Mouse (Mus musculus): ENCODE results near the gene Arhgef3. TPM values are rescaled to one million over a fixed set of nuclear protein-coding genes. Genes with fewer than 3 reads are reported as not detected.
A peak's percentile ranks its signal among the peaks of the same experiment; 100 is the strongest.

The Arhgef3 gene
- polyA plus RNA-seq, 1 experiment from 2014 or later, result 9.0 TPM

DNA sequence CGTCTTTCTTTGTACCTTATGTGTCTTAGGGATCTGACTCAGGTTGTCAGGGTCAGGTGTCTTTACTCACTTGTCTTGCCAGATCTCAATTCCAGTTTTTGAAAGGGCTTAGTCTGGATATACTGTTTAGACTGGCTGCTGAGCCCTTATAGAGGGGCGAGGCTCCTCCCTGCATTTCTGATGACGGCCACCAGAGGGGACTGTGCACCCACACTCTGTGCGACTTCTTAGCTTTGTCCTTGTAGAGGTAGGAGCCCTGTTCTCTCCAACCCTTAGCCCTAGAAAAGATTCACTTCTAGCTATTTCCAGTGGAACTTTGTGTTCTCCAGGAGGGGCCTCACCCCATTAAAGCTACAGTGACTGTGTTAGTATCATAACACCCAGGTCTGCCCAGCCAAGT is 72.3 kb downstream of the Arhgef3 start:
- no peaks in the 10 kb centered on the region for H3K9me3 ChIP-seq (ENCODE audit: low read depth, low read length)
- no peak overlapping the region for H3K9ac ChIP-seq
- no peaks in the 10 kb centered on the region for H3K4me1 ChIP-seq (ENCODE audit: insufficient read depth)
- H3K4me2 ChIP-seq, result no peak overlapping the region
- no peak overlapping the region for H3K27ac ChIP-seq (ENCODE audit: low read depth)
- TF ChIP-seq CTCF (IDR thresholded peaks at IDR 0.05; ENCODE audit: low read depth), result peak; percentile 93
- H3K4me3 ChIP-seq (ENCODE audit: low read depth, low read length), result no peak overlapping the region
- ATAC-seq (ENCODE audit: insufficient read depth), result peak; percentile 69
- 9% methylated on average over 4 of the region's 4 CpGs for WGBS
- H3K36me3 ChIP-seq (ENCODE audit: insufficient read depth), result no peaks in the 10 kb centered on the region
- no peaks in the 10 kb centered on the region for H3K27me3 ChIP-seq (ENCODE audit: insufficient read depth, low read length)
- DNase-seq, result peak; percentile 91

DNA sequence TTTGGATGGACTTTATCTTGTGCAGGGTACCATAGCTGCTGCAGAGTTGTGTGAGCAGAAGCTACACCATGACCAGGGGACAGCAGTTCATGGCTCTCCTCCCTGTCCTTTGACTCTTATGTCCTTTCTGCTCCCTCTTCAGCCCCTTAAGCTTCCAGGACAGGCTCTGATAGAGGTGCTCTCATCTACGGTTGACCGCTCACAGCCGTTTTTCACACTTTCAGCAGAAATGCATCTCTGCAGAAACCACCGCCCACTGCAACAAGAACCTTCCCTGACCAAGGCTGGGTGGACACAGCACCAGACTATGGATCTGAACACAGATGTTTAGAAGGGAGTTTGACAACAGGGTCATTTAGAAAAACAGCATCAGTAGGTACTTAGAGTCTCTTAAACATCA is 73.2 kb downstream of the Arhgef3 start:
- WGBS, result 74% methylated on average over 4 of the region's 4 CpGs
- Histone ChIP-seq H3K36me3 (ENCODE audit: insufficient read depth) (no peaks in the 10 kb centered on the region), H3K27me3 (ENCODE audit: insufficient read depth, low read length) (no peaks in the 10 kb centered on the region), H3K4me1 (ENCODE audit: insufficient read depth) (no peaks in the 10 kb centered on the region), H3K4me3 (ENCODE audit: low read depth, low read length) (no peak overlapping the region), H3K9me3 (ENCODE audit: low read depth, low read length) (no peaks in the 10 kb centered on the region), H3K4me2 (no peak overlapping the region), H3K27ac (ENCODE audit: low read depth) (no peak overlapping the region), H3K9ac (no peak overlapping the region)
- ATAC-seq (ENCODE audit: insufficient read depth) (no peak), DNase-seq (no peak)
- TF ChIP-seq CTCF (IDR thresholded peaks at IDR 0.05; ENCODE audit: low read depth), result no peak

DNA sequence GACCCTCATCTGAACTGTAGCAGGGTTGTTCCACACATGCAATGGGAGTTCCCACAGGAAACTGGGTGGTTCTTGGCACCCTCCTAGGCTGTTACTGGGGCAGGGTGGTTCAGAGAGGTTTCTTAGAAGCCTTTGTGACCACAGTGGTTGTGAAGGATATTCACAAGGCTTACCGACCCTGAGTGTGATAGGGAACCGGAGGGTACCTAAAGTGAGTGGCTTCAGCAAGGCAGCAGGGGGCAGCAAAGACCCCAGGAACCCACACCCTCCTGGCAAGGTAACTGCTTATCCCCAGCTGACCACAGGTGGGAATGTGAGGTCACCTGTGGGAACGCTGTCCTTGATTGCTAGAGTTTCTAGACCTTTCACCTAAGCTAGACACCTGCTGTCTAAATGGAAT is 77.8 kb downstream of the Arhgef3 start:
- WGBS, result 19% methylated on average over 3 of the region's 3 CpGs
- Histone ChIP-seq H3K4me1 (ENCODE audit: insufficient read depth) (no peaks in the 10 kb centered on the region), H3K4me2 (no peak overlapping the region), H3K27ac (ENCODE audit: low read depth) (no peak overlapping the region), H3K27me3 (ENCODE audit: insufficient read depth, low read length) (no peaks in the 10 kb centered on the region), H3K9ac (no peak overlapping the region), H3K9me3 (ENCODE audit: low read depth, low read length) (no peaks in the 10 kb centered on the region), H3K4me3 (ENCODE audit: low read depth, low read length) (no peak overlapping the region), H3K36me3 (ENCODE audit: insufficient read depth) (no peaks in the 10 kb centered on the region)
- ATAC-seq (ENCODE audit: insufficient read depth) (0 out of 2 replicates have a peak, but pooled peaks have one; percentile 35), DNase-seq (peak; percentile 47)
- TF ChIP-seq CTCF (IDR thresholded peaks at IDR 0.05; ENCODE audit: low read depth), result peak; percentile 74

DNA sequence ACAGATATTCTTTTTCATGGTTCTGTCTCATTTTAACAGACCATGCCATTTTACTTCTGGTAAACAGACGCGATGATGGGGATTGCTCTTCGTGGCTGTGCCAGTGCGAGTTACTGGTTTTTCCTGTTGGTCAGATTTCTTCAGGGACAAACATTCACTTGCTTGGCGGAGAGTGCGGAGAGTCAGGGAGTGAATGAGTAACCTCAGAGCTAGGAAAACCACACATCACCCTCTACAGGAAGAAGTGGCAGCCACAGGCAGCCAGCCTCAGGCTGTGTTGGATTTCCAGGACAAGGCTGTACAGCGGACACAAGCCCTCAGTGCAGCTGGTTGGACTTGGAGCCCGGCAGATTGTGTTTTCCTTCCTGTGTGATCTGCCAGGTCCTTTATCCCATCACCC is 82.3 kb downstream of the Arhgef3 start:
- Histone ChIP-seq H3K9me3 (ENCODE audit: low read depth, low read length) (no peaks in the 10 kb centered on the region), H3K27me3 (ENCODE audit: insufficient read depth, low read length) (no peaks in the 10 kb centered on the region), H3K9ac (no peak overlapping the region), H3K36me3 (ENCODE audit: insufficient read depth) (no peaks in the 10 kb centered on the region), H3K4me2 (no peak overlapping the region), H3K4me1 (ENCODE audit: insufficient read depth) (no peaks in the 10 kb centered on the region), H3K4me3 (ENCODE audit: low read depth, low read length) (no peak overlapping the region), H3K27ac (ENCODE audit: low read depth) (no peak overlapping the region)
- peak; percentile 34; the same call in 1 of the 2 replicates for TF ChIP-seq CTCF (IDR thresholded peaks at IDR 0.05; ENCODE audit: low read depth)
- WGBS, result 57% methylated on average over 8 of the region's 8 CpGs
- ATAC-seq (ENCODE audit: insufficient read depth), result peak; percentile 52; the same call in 1 of the 2 replicates
- DNase-seq, result peak; percentile 32

DNA sequence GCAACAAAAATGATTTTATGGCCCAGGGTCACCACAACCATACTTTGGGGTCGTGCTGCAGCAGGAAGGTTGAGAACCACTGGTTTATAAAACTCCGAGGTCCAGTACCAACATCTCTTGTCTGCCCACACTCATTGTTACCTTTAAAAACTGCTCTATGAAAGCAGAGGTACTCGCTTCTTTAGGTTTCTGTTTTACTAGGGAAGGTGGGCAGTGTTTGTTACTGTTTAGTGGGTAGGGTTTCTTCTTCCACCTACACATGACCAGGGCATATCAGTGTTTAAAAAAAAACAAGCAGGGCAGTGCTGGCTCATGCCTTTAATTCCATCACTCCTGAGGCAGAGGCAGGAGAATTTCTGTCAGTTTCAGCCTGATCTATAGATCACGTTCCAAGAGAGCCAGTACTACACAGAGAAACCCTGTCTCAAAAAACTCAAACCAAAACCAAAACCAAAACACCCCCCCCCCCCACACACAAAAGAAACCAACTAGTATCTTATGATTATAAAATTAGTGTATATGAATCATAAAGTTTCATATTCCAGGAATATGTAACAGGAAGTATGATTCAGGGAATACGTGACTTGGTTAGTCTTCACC is 83.9 kb downstream of the Arhgef3 start:
- H3K4me1 ChIP-seq (ENCODE audit: insufficient read depth), result no peaks in the 10 kb centered on the region
- no peaks in the 10 kb centered on the region for H3K36me3 ChIP-seq (ENCODE audit: insufficient read depth)
- no peak overlapping the region for H3K27ac ChIP-seq (ENCODE audit: low read depth)
- H3K9me3 ChIP-seq (ENCODE audit: low read depth, low read length), result no peaks in the 10 kb centered on the region
- WGBS, result 86% methylated on average over 5 of the region's 5 CpGs
- ATAC-seq (ENCODE audit: insufficient read depth) (no peak), DNase-seq (no peak)
- no peaks in the 10 kb centered on the region for H3K27me3 ChIP-seq (ENCODE audit: insufficient read depth, low read length)
- no peak overlapping the region for H3K9ac ChIP-seq
- H3K4me2 ChIP-seq, result no peak overlapping the region
- TF ChIP-seq CTCF (IDR thresholded peaks at IDR 0.05; ENCODE audit: low read depth), result no peak
- no peak overlapping the region for H3K4me3 ChIP-seq (ENCODE audit: low read depth, low read length)

DNA sequence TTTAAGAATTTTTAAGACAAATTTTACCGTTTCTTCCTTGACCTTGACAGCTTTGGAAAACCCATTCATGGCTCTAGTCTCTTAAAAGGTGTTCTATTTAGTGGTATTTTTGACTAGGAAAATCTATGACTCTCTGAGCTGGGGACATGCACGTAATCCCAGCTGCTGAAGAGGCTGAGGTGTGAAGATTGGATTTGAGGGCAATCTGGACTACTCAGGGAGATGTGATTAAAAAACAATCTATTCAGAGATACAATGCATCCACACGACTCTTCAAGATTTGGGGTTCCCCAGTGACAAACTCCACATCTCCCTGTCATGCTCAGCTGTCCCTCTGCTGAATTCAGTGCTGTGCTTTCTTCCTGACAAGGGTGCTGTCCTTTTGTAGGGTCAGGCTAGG is 84.4 kb downstream of the Arhgef3 start:
- no peak overlapping the region for H3K4me3 ChIP-seq (ENCODE audit: low read depth, low read length)
- WGBS, result 77% methylated on average over 3 of the region's 3 CpGs

DNA sequence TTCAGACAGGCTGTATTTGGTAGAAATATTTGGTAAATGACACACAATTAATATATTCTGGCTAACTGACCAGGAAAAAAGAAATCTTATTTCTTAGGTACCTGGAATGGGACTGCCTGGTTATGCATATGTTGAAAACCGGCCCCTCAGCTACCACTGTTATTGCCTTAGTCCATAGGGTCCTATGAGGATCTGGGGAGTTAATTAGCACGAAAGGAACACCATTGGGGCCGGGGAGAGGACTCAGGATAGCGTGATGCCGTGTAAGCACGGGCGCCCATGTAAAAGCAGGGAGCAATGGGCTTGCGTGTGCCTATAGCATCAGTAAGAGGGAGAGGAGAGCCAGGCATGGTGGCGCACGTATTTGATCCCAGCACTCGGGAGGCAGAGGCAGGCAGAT is 85.2 kb downstream of the Arhgef3 start:
- no peak overlapping the region for H3K4me3 ChIP-seq (ENCODE audit: low read depth, low read length)
- H3K27ac ChIP-seq (ENCODE audit: low read depth), result no peak overlapping the region
- no peaks in the 10 kb centered on the region for H3K9me3 ChIP-seq (ENCODE audit: low read depth, low read length)
- no peaks in the 10 kb centered on the region for H3K36me3 ChIP-seq (ENCODE audit: insufficient read depth)
- H3K27me3 ChIP-seq (ENCODE audit: insufficient read depth, low read length), result no peaks in the 10 kb centered on the region
- DNase-seq (no peak), ATAC-seq (ENCODE audit: insufficient read depth) (no peak)
- no peak overlapping the region for H3K9ac ChIP-seq
- no peak for TF ChIP-seq CTCF (IDR thresholded peaks at IDR 0.05; ENCODE audit: low read depth)
- H3K4me1 ChIP-seq (ENCODE audit: insufficient read depth), result no peaks in the 10 kb centered on the region
- WGBS, result 94% methylated on average over 11 of the region's 11 CpGs
- no peak overlapping the region for H3K4me2 ChIP-seq

More for the DNA sequence above, 84.4 kb downstream of the Arhgef3 start:
- H3K4me2 ChIP-seq, result no peak overlapping the region
- ATAC-seq (ENCODE audit: insufficient read depth), result no peak
- no peaks in the 10 kb centered on the region for H3K36me3 ChIP-seq (ENCODE audit: insufficient read depth)
- DNase-seq, result no peak
- H3K4me1 ChIP-seq (ENCODE audit: insufficient read depth), result no peaks in the 10 kb centered on the region
- H3K9ac ChIP-seq, result no peak overlapping the region
- H3K27ac ChIP-seq (ENCODE audit: low read depth), result no peak overlapping the region
- H3K27me3 ChIP-seq (ENCODE audit: insufficient read depth, low read length), result no peaks in the 10 kb centered on the region
- no peaks in the 10 kb centered on the region for H3K9me3 ChIP-seq (ENCODE audit: low read depth, low read length)
- no peak for TF ChIP-seq CTCF (IDR thresholded peaks at IDR 0.05; ENCODE audit: low read depth)
